Mouse (Mus musculus): ENCODE results near the gene Heca. TPM values are rescaled to one million over a fixed set of nuclear protein-coding genes. Genes with fewer than 3 reads are reported as not detected.

Gene Heca
- polyA plus RNA-seq (2015; fragmentation: Nextera tagmentation; extraction: Ambion mirVana), result 4.8 and 5.7 TPM in 2 replicates

GRCm38 (mm10) chr10:17947960-17948730 is at the start of gene Heca:
Gene Heca, minus strand, starts transcription at chr10:17948067.

Other genes with a start within 250 kb of the Heca start
- 66.2 and 70.2 TPM in 2 replicates for gene Cited2, start 224.8 kb downstream of the Heca start, polyA plus RNA-seq (2015; fragmentation: Nextera tagmentation; extraction: Ambion mirVana)
- 0.67 and 0.70 TPM in 2 replicates for gene Txlnb, start 151.8 kb downstream of the Heca start, polyA plus RNA-seq (2015; fragmentation: Nextera tagmentation; extraction: Ambion mirVana)
- gene Abracl, start 75.2 kb upstream of the Heca start, polyA plus RNA-seq (2015; fragmentation: Nextera tagmentation; extraction: Ambion mirVana), result 50.0 and 60.3 TPM in 2 replicates
- 31.3 and 32.1 TPM in 2 replicates for gene Reps1, start 107.8 kb upstream of the Heca start, polyA plus RNA-seq (2015; fragmentation: Nextera tagmentation; extraction: Ambion mirVana)